ENCODE assay signal across 30 mouse cellular contexts in genomic region chr17:12385049-12385794, GRCm38 (mm10). TPM values are rescaled to one million over a fixed set of nuclear protein-coding genes. Genes with fewer than 3 reads are reported as not detected.
DNase-seq lines count a peak whose midpoint lies in the region; ATAC-seq lines count a peak whose summit lies in the region.
"Had no signal": no experiment of that assay in that cellular context is flagged by ENCODE, and none has a peak within 500 bp of the region (broad histone marks: within the 10 kb centered on the region; RNA-seq: fewer than 3 reads in every experiment).

No protein-coding gene starts in this region.

- H3K4me3 ChIP-seq in liver, embryonic 13.5 days (replicated peaks), result no peak overlapping the region
- no peak overlapping the region for H3K4me3 ChIP-seq in intestine, embryonic 15.5 days (replicated peaks)
- no peak overlapping the region for H3K4me3 ChIP-seq in midbrain, embryonic 11.5 days (ENCODE audit: low read depth, low read length)
- H3K4me3 ChIP-seq: embryonic facial prominence, embryonic 13.5 days; erythroblast, embryonic 14.5 days; gastrocnemius, adult 2 months; heart, embryonic 12.5 days; limb, embryonic 12.5 days; lung, embryonic 15.5 days; stomach, embryonic 15.5 days had no signal

- DNase-seq in kidney, adult 8-10 months, result peak; percentile 19 to 50
- DNase-seq in kidney, postnatal 25 days, result no peak
- no peak for DNase-seq in liver, embryonic 13.5 days
- no peak for DNase-seq in midbrain, embryonic 11.5 days (ENCODE audit: low spot score, missing footprints)
- DNase-seq: adrenal gland, adult 8-10 months; cerebellum, adult 11-12 months; cerebellum, postnatal 10 days; gastrocnemius, adult 2 months; heart, postnatal 10 days; lung, postnatal 36 days; thymus, postnatal 36 days had no signal

- peaks cover 15% of the 10 kb centered on the region for H3K4me1 ChIP-seq in liver, embryonic 13.5 days (replicated peaks)
- H3K4me1 ChIP-seq in intestine, embryonic 15.5 days (replicated peaks), result no peaks in the 10 kb centered on the region
- no peaks in the 10 kb centered on the region for H3K4me1 ChIP-seq in midbrain, embryonic 11.5 days (ENCODE audit: control insufficient read depth, insufficient read depth, low read length)
- H3K4me1 ChIP-seq: embryonic facial prominence, embryonic 13.5 days; heart, embryonic 12.5 days; lung, embryonic 15.5 days; stomach, embryonic 15.5 days had no signal

- 38% methylated on average over 8 of the region's 8 CpGs for WGBS in liver, embryonic 13.5 days (ENCODE audit: insufficient replicate concordance)
- 54% methylated on average over 8 of the region's 8 CpGs for whole genome bisulfite sequencing in intestine, embryonic 15.5 days
- WGBS in midbrain, embryonic 11.5 days, result 77% methylated on average over 8 of the region's 8 CpGs

- no peak overlapping the region for H3K4me2 ChIP-seq in liver, embryonic 13.5 days
- H3K4me2 ChIP-seq in intestine, embryonic 15.5 days (replicated peaks), result no peak overlapping the region
- no peak overlapping the region for H3K4me2 ChIP-seq in midbrain, embryonic 11.5 days
- H3K4me2 ChIP-seq: embryonic facial prominence, embryonic 13.5 days; heart, embryonic 12.5 days; limb, embryonic 12.5 days; lung, embryonic 15.5 days; stomach, embryonic 15.5 days had no signal

- peak overlapping the region; percentile 29; the same call in 1 of the 2 replicates for H3K27ac ChIP-seq in liver, embryonic 13.5 days
- H3K27ac ChIP-seq in intestine, embryonic 15.5 days, result no peak overlapping the region
- no peak overlapping the region for H3K27ac ChIP-seq in midbrain, embryonic 11.5 days (ENCODE audit: low read depth, low read length)
- H3K27ac ChIP-seq: embryonic facial prominence, embryonic 13.5 days; gastrocnemius, adult 2 months; hindbrain, postnatal 0 days; limb, embryonic 12.5 days; lung, embryonic 15.5 days; stomach, embryonic 15.5 days had no signal

- no peak overlapping the region for H3K9ac ChIP-seq in liver, embryonic 13.5 days
- H3K9ac ChIP-seq in intestine, embryonic 15.5 days, result no peak overlapping the region
- H3K9ac ChIP-seq in midbrain, embryonic 11.5 days (ENCODE audit: low read length), result no peak overlapping the region
- H3K9ac ChIP-seq: embryonic facial prominence, embryonic 13.5 days; heart, embryonic 12.5 days; limb, embryonic 12.5 days; lung, embryonic 15.5 days; stomach, embryonic 15.5 days had no signal

- peaks cover 26% of the 10 kb centered on the region; the same call in 1 of the 2 replicates for H3K27me3 ChIP-seq in liver, embryonic 13.5 days
- no peaks in the 10 kb centered on the region for H3K27me3 ChIP-seq in intestine, embryonic 15.5 days (replicated peaks)
- H3K27me3 ChIP-seq in midbrain, embryonic 11.5 days (ENCODE audit: control insufficient read depth, insufficient read depth, low read length), result no peaks in the 10 kb centered on the region
- H3K27me3 ChIP-seq: embryonic facial prominence, embryonic 13.5 days; heart, embryonic 12.5 days; limb, embryonic 12.5 days; lung, embryonic 15.5 days; stomach, embryonic 15.5 days had no signal

- peak; percentile 96 for ATAC-seq in common myeloid progenitor, adult 5-6 weeks (replicated peaks; ENCODE audit: low read depth, poor library complexity, severe bottlenecking)
- ATAC-seq in liver, embryonic 13.5 days (ENCODE audit: low read depth), result peak; percentile 62
- ATAC-seq in megakaryocyte-erythroid progenitor cell, adult 5-6 weeks (replicated peaks; ENCODE audit: low FRiP score, low TSS enrichment, poor library complexity, severe bottlenecking), result 0 out of 2 replicates have a peak, but pooled peaks have one; percentile 44
- no peak for ATAC-seq in erythroid progenitor cell, adult 5-6 weeks (replicated peaks; ENCODE audit: low FRiP score, poor library complexity, severe bottlenecking)
- ATAC-seq in intestine, embryonic 15.5 days, result no peak
- no peak for ATAC-seq in midbrain, embryonic 11.5 days (ENCODE audit: low FRiP score)
- ATAC-seq: activated CD4-positive, CD25-positive, alpha-beta regulatory T cell, adult 4 months; forebrain, embryonic 14.5 days; hindbrain, postnatal 0 days; intestine, postnatal 0 days; midbrain, embryonic 16.5 days had no signal

- H3K9me3 ChIP-seq in liver, embryonic 13.5 days (replicated peaks), result no peaks in the 10 kb centered on the region
- H3K9me3 ChIP-seq in intestine, embryonic 15.5 days, result no peaks in the 10 kb centered on the region
- no peaks in the 10 kb centered on the region for H3K9me3 ChIP-seq in midbrain, embryonic 11.5 days (ENCODE audit: control insufficient read depth, low read length)
- H3K9me3 ChIP-seq: embryonic facial prominence, embryonic 13.5 days; heart, embryonic 12.5 days; limb, embryonic 12.5 days; lung, embryonic 15.5 days; stomach, embryonic 15.5 days had no signal

- H3K36me3 ChIP-seq in liver, embryonic 13.5 days, result peaks cover 17% of the 10 kb centered on the region
- no peaks in the 10 kb centered on the region for H3K36me3 ChIP-seq in intestine, embryonic 15.5 days
- no peaks in the 10 kb centered on the region for H3K36me3 ChIP-seq in midbrain, embryonic 11.5 days (ENCODE audit: control insufficient read depth, insufficient read depth, low read length)
- H3K36me3 ChIP-seq: embryonic facial prominence, embryonic 13.5 days; heart, embryonic 12.5 days; limb, embryonic 12.5 days; lung, embryonic 15.5 days; stomach, embryonic 15.5 days had no signal

RNA-seq across cellular contexts. Expression of gene Plg, which starts 6.8 kb away (rescaled TPM):
- not detected in 2 replicates for total RNA-seq in common myeloid progenitor, adult 5-6 weeks (2017)
- polyA plus RNA-seq in liver, embryonic 13.5 days (2015; fragmentation: Nextera tagmentation; extraction: Ambion mirVana), result 135 and 187 TPM in 2 replicates
- total RNA-seq in megakaryocyte-erythroid progenitor cell, adult 5-6 weeks (2014; fragmentation: Nextera tagmentation), result not detected in 2 replicates
- total RNA-seq in megakaryocyte-erythroid progenitor cell, adult 5-6 weeks (2017), result not detected in 2 replicates
- total RNA-seq in erythroid progenitor cell, adult 5-6 weeks (2015; ENCODE audit: low replicate concordance), result not detected in 2 replicates
- 0.39 TPM in 1 of 2 replicates, not detected in the other for total RNA-seq in erythroid progenitor cell, adult 5-6 weeks (2017; ENCODE audit: low replicate concordance)
- 3.7 and 4.9 TPM in 2 replicates for polyA plus RNA-seq in intestine, embryonic 15.5 days (2015; fragmentation: Nextera tagmentation; extraction: Ambion mirVana)
- polyA plus RNA-seq in midbrain, embryonic 11.5 days (2014; fragmentation: Nextera tagmentation; extraction: Ambion mirVana), result 0.06 TPM in 1 of 2 replicates, not detected in the other
- total RNA-seq: gastrocnemius, adult 2 months; heart, postnatal 10 days; left cerebral cortex, postnatal 14 days; neutrophil, adult 5-6 weeks had no signal
- polyA plus RNA-seq: activated CD4-positive, CD25-positive, alpha-beta regulatory T cell, adult 4 months; embryonic facial prominence, embryonic 13.5 days; forebrain, embryonic 14.5 days; gonadal fat pad, adult 2 months; hindbrain, embryonic 11.5 days; hindbrain, postnatal 0 days; limb, embryonic 12.5 days; midbrain, embryonic 16.5 days had no signal

Comparison
In these comparisons a context has a peak if more than half of its experiments do, and no peak if none do; other contexts are left out.
1. DNase-seq: peak in kidney, adult 8-10 months (2 of 2); none in kidney, postnatal 25 days (0 of 2), liver, embryonic 13.5 days (single experiment) and midbrain, embryonic 11.5 days (single experiment).
2. ATAC-seq: peak in common myeloid progenitor, adult 5-6 weeks (single experiment), liver, embryonic 13.5 days (single experiment) and megakaryocyte-erythroid progenitor cell, adult 5-6 weeks (single experiment); none in erythroid progenitor cell, adult 5-6 weeks (single experiment), intestine, embryonic 15.5 days (single experiment) and midbrain, embryonic 11.5 days (single experiment).